In genomic region chr9:44319887-44320798, GRCm38 (mm10) we compare ENCODE assay signal across 8 mouse cellular contexts. TPM values are rescaled to one million over a fixed set of nuclear protein-coding genes. Genes with fewer than 3 reads are reported as not detected.
DNase-seq lines count a peak whose midpoint lies in the region; ATAC-seq and TF ChIP-seq lines count a peak whose summit lies in the region.

Gene C2cd2l (minus strand): TSS chr9:44320285.

- peak within 1 kb of the TSS; percentile 94 for H3K4me2 ChIP-seq in forebrain, embryonic 11.5 days (ENCODE audit: low read depth, low read length, severe bottlenecking)
- peak within 1 kb of the TSS; percentile 88 for H3K4me2 ChIP-seq in heart, embryonic 16.5 days (ENCODE audit: low read depth, low read length)
- peak within 1 kb of the TSS; percentile 84 for H3K4me2 ChIP-seq in liver, embryonic 15.5 days
- H3K4me2 ChIP-seq in neural tube, embryonic 13.5 days, result peak within 1 kb of the TSS; percentile 96

- peak; percentile 97 for ATAC-seq in forebrain, embryonic 11.5 days (replicated peaks; ENCODE audit: low FRiP score)
- ATAC-seq in heart, embryonic 16.5 days (replicated peaks; ENCODE audit: extremely low read depth, insufficient read depth, low FRiP score), result peak; percentile 99
- peak; percentile 96 for ATAC-seq in liver, embryonic 15.5 days (ENCODE audit: insufficient read depth)
- ATAC-seq in neural tube, embryonic 13.5 days (ENCODE audit: low read depth), result peak; percentile 98

- under 1% methylated on average over 67 of the region's 67 CpGs for WGBS in forebrain, embryonic 11.5 days
- WGBS in heart, embryonic 16.5 days, result under 1% methylated on average over 63 of the region's 67 CpGs
- WGBS in liver, embryonic 15.5 days (ENCODE audit: insufficient replicate concordance), result under 1% methylated on average over 67 of the region's 67 CpGs
- under 1% methylated on average over 67 of the region's 67 CpGs for WGBS in neural tube, embryonic 13.5 days

- TF ChIP-seq POLR2A in testis, adult 2 months (IDR thresholded peaks at IDR 0.05; ENCODE audit: control insufficient read depth, low read depth, low read length), result peak; percentile 30; the same call in 1 of the 2 replicates

- H3K9me3 ChIP-seq in forebrain, embryonic 11.5 days (ENCODE audit: control insufficient read depth, low read length), result no peaks in the 10 kb centered on the region
- no peaks in the 10 kb centered on the region for H3K9me3 ChIP-seq in heart, embryonic 16.5 days (replicated peaks; ENCODE audit: control insufficient read depth, low read length)
- no peaks in the 10 kb centered on the region for H3K9me3 ChIP-seq in liver, embryonic 15.5 days (replicated peaks)
- no peaks in the 10 kb centered on the region for H3K9me3 ChIP-seq in neural tube, embryonic 13.5 days

- H3K27me3 ChIP-seq in forebrain, embryonic 11.5 days (ENCODE audit: control insufficient read depth, insufficient read depth, low read length), result no peaks in the 10 kb centered on the region
- no peaks in the 10 kb centered on the region for H3K27me3 ChIP-seq in heart, embryonic 16.5 days (ENCODE audit: control insufficient read depth, insufficient read depth, low read length)
- H3K27me3 ChIP-seq in liver, embryonic 15.5 days, result no peaks in the 10 kb centered on the region
- no peaks in the 10 kb centered on the region for H3K27me3 ChIP-seq in neural tube, embryonic 13.5 days
- no peaks in the 10 kb centered on the region for H3K27me3 ChIP-seq in testis, adult 2 months (ENCODE audit: control insufficient read depth, insufficient read depth, low read length)

- H3K4me3 ChIP-seq in forebrain, embryonic 11.5 days (ENCODE audit: low read depth, low read length), result peak within 1 kb of the TSS; percentile 92
- peak within 1 kb of the TSS; percentile 62 for H3K4me3 ChIP-seq in heart, embryonic 16.5 days (ENCODE audit: low read length)
- H3K4me3 ChIP-seq in liver, embryonic 15.5 days (replicated peaks), result peak within 1 kb of the TSS; percentile 99
- peak within 1 kb of the TSS; percentile 88 for H3K4me3 ChIP-seq in neural tube, embryonic 13.5 days
- peak within 1 kb of the TSS; percentile 86 for H3K4me3 ChIP-seq in testis, adult 2 months (ENCODE audit: control insufficient read depth, low read depth, low read length)

- H3K4me1 ChIP-seq in forebrain, embryonic 11.5 days (replicated peaks; ENCODE audit: control insufficient read depth, insufficient read depth, low read length), result peaks cover 16% of the 10 kb centered on the region; the same call in 1 of the 2 replicates
- H3K4me1 ChIP-seq in heart, embryonic 16.5 days (ENCODE audit: control insufficient read depth, insufficient read depth, low read length), result peaks cover 23% of the 10 kb centered on the region
- H3K4me1 ChIP-seq in liver, embryonic 15.5 days (replicated peaks), result peaks cover 57% of the 10 kb centered on the region
- H3K4me1 ChIP-seq in neural tube, embryonic 13.5 days (replicated peaks), result peaks cover 36% of the 10 kb centered on the region
- peaks cover 23% of the 10 kb centered on the region for H3K4me1 ChIP-seq in testis, adult 2 months (ENCODE audit: control insufficient read depth, insufficient read depth, low read length)

- DNase-seq in CD8-positive naive resting alpha-beta T cell, adult 2 months (ENCODE audit: low read depth in 2 of 2, low spot score in 2 of 2), result peak; percentile 54 to 64
- DNase-seq in c-Kit-positive CD71-positive TER-119-negative erythroid progenitor cells, embryonic 14.5 days (ENCODE audit: low read depth), result peak; percentile 93
- peak; percentile 97 for DNase-seq in forebrain, embryonic 11.5 days (ENCODE audit: low spot score)
- peak; percentile 96 to 97 for DNase-seq in kidney, postnatal 36 days

- H3K36me3 ChIP-seq in forebrain, embryonic 11.5 days (ENCODE audit: control insufficient read depth, insufficient read depth, low read length), result peaks cover 4% of the 10 kb centered on the region; the same call in 1 of the 2 replicates
- H3K36me3 ChIP-seq in heart, embryonic 16.5 days (ENCODE audit: control insufficient read depth, insufficient read depth), result peaks cover 6% of the 10 kb centered on the region
- peaks cover 26% of the 10 kb centered on the region for H3K36me3 ChIP-seq in liver, embryonic 15.5 days (replicated peaks)
- H3K36me3 ChIP-seq in neural tube, embryonic 13.5 days, result peaks cover 25% of the 10 kb centered on the region
- no peaks in the 10 kb centered on the region; the same call in 1 of the 2 replicates for H3K36me3 ChIP-seq in testis, adult 2 months (ENCODE audit: control insufficient read depth, insufficient read depth, low read length)

- no peak for TF ChIP-seq CTCF in testis, adult 2 months (IDR thresholded peaks at IDR 0.05; ENCODE audit: control insufficient read depth, insufficient read depth, insufficient replicate concordance, low read depth, low read length)

- H3K27ac ChIP-seq in forebrain, embryonic 11.5 days (ENCODE audit: low read depth, low read length), result peak within 1 kb of the TSS; percentile 18
- peak within 1 kb of the TSS; percentile 87 for H3K27ac ChIP-seq in heart, embryonic 16.5 days (ENCODE audit: low read length)
- H3K27ac ChIP-seq in liver, embryonic 15.5 days (replicated peaks), result peak within 1 kb of the TSS; percentile 91
- peak within 1 kb of the TSS; percentile 84 for H3K27ac ChIP-seq in neural tube, embryonic 13.5 days (replicated peaks)
- H3K27ac ChIP-seq in testis, adult 2 months (ENCODE audit: control insufficient read depth, insufficient read depth, low read depth, low read length), result peak within 1 kb of the TSS; percentile 61

- peak within 1 kb of the TSS; percentile 87 for H3K9ac ChIP-seq in forebrain, embryonic 11.5 days (ENCODE audit: low read length)
- peak within 1 kb of the TSS; percentile 77 for H3K9ac ChIP-seq in heart, embryonic 16.5 days (ENCODE audit: low read length)
- peak within 1 kb of the TSS; percentile 100 for H3K9ac ChIP-seq in liver, embryonic 15.5 days
- peak within 1 kb of the TSS; percentile 96 for H3K9ac ChIP-seq in neural tube, embryonic 13.5 days

RNA-seq across cellular contexts. Expression of gene C2cd2l, which starts in this region (rescaled TPM):
- 12.2 and 13.7 TPM in 2 replicates for polyA plus RNA-seq in forebrain, embryonic 11.5 days (2014; fragmentation: Nextera tagmentation; extraction: Ambion mirVana)
- 8.2 and 8.6 TPM in 2 replicates for polyA plus RNA-seq in heart, embryonic 16.5 days (2015; fragmentation: Nextera tagmentation; extraction: Ambion mirVana)
- polyA plus RNA-seq in liver, embryonic 15.5 days (2015; fragmentation: Nextera tagmentation; extraction: Ambion mirVana), result 9.6 and 10.4 TPM in 2 replicates
- 22.9 and 28.7 TPM in 2 replicates for polyA plus RNA-seq in neural tube, embryonic 13.5 days (2015; fragmentation: Nextera tagmentation; extraction: Ambion mirVana)
- polyA plus RNA-seq in testis, adult 2 months (2012; rRNA removed), result 16.4 and 20.7 TPM in 2 replicates

Comparison
In these comparisons a context has a peak if more than half of its experiments do, and no peak if none do; other contexts are left out.
1. Peak in every context shown above with its lines: DNase-seq, ATAC-seq, H3K4me3 ChIP-seq and H3K27ac ChIP-seq.
2. H3K27ac ChIP-seq: peak in every context shown above with its lines; median percentile 91 in liver, embryonic 15.5 days; 87 in heart, embryonic 16.5 days; 84 in neural tube, embryonic 13.5 days; 61 in testis, adult 2 months; 18 in forebrain, embryonic 11.5 days.